ENCODE assay signal across 11 mouse cellular contexts in the genomic region with DNA sequence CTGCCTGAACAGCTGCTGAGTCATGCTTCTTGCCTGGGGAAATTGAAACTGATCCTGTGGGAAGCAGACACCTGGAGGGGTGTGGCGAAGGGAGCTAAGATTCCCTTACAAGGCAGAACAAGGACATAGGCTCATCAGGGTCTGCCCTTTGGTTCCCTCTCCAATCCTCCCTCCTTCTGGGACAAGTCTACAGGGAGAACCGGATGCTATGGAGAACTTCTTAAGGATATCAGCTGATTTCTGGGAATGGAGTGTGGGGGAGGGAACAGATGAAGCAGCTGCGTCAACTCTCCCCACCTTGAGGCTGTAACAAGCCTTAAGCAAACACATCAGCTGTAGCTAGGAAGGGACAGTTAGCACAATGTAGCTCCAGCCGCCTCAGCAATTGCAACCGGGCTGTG. TPM values are rescaled to one million over a fixed set of nuclear protein-coding genes. Genes with fewer than 3 reads are reported as not detected.
DNase-seq lines count a peak whose midpoint lies in the region; ATAC-seq and TF ChIP-seq lines count a peak whose summit lies in the region.
"Had no signal": no experiment of that assay in that cellular context is flagged by ENCODE, and none has a peak within 500 bp of the region (broad histone marks: within the 10 kb centered on the region; RNA-seq: fewer than 3 reads in every experiment).

No protein-coding gene starts in this region.

- H3K9ac ChIP-seq in forebrain, embryonic 11.5 days (ENCODE audit: low read length), result no peak overlapping the region
- no peak overlapping the region for H3K9ac ChIP-seq in forebrain, embryonic 14.5 days (ENCODE audit: low read length)
- H3K9ac ChIP-seq in midbrain, postnatal 0 days (replicated peaks; ENCODE audit: low read length, poor library complexity, severe bottlenecking), result no peak overlapping the region
- H3K9ac ChIP-seq in intestine, embryonic 14.5 days (ENCODE audit: low read length), result no peak overlapping the region
- no peak overlapping the region for H3K9ac ChIP-seq in neural tube, embryonic 15.5 days (replicated peaks)
- H3K9ac ChIP-seq: hindbrain, embryonic 13.5 days had no signal

- no peak for ATAC-seq in forebrain, embryonic 11.5 days (replicated peaks; ENCODE audit: low FRiP score)
- ATAC-seq in forebrain, embryonic 14.5 days, result no peak
- ATAC-seq in midbrain, postnatal 0 days (ENCODE audit: low FRiP score), result no peak
- peak; percentile 63; the same call in 1 of the 2 replicates for ATAC-seq in intestine, embryonic 14.5 days (replicated peaks; ENCODE audit: low FRiP score, low TSS enrichment, low read depth)
- no peak for ATAC-seq in neural tube, embryonic 15.5 days (ENCODE audit: low FRiP score)
- no peak for ATAC-seq in erythroblast, adult 5-6 weeks (replicated peaks; ENCODE audit: low FRiP score, poor library complexity, severe bottlenecking)

- 76% methylated on average over 5 of the region's 5 CpGs for WGBS in forebrain, embryonic 11.5 days
- 82% methylated on average over 5 of the region's 5 CpGs for WGBS in forebrain, embryonic 14.5 days
- WGBS in midbrain, embryonic 10.5 days, result 77% methylated on average over 5 of the region's 5 CpGs
- 75% methylated on average over 5 of the region's 5 CpGs for WGBS in midbrain, postnatal 0 days
- WGBS in intestine, embryonic 14.5 days, result 45% methylated on average over 5 of the region's 5 CpGs
- 74% methylated on average over 5 of the region's 5 CpGs for whole genome bisulfite sequencing in neural tube, embryonic 15.5 days

- H3K27ac ChIP-seq in forebrain, embryonic 11.5 days (ENCODE audit: low read depth, low read length), result no peak overlapping the region
- H3K27ac ChIP-seq in forebrain, embryonic 14.5 days (ENCODE audit: low read depth, low read length), result no peak overlapping the region
- H3K27ac ChIP-seq in midbrain, embryonic 10.5 days (replicated peaks), result peak overlapping the region; percentile 55
- no peak overlapping the region for H3K27ac ChIP-seq in midbrain, postnatal 0 days (ENCODE audit: low read depth, low read length)
- H3K27ac ChIP-seq in intestine, embryonic 14.5 days (ENCODE audit: low read depth), result peak overlapping the region; percentile 55
- H3K27ac ChIP-seq in neural tube, embryonic 15.5 days (replicated peaks), result peak overlapping the region; percentile 45; the same call in 1 of the 2 replicates
- H3K27ac ChIP-seq: hindbrain, embryonic 13.5 days; macrophage had no signal

- no peak overlapping the region for H3K4me2 ChIP-seq in forebrain, embryonic 11.5 days (ENCODE audit: low read depth, low read length, severe bottlenecking)
- no peak overlapping the region for H3K4me2 ChIP-seq in forebrain, embryonic 14.5 days (ENCODE audit: low read length)
- no peak overlapping the region for H3K4me2 ChIP-seq in midbrain, postnatal 0 days (ENCODE audit: low read depth, low read length, poor library complexity, severe bottlenecking)
- H3K4me2 ChIP-seq in intestine, embryonic 14.5 days (ENCODE audit: low read length), result no peak overlapping the region
- H3K4me2 ChIP-seq in neural tube, embryonic 15.5 days, result no peak overlapping the region
- H3K4me2 ChIP-seq: hindbrain, embryonic 13.5 days had no signal

- no peak for TF ChIP-seq CTCF in midbrain, postnatal 0 days (IDR thresholded peaks at IDR 0.05)

- no peaks in the 10 kb centered on the region for H3K9me3 ChIP-seq in forebrain, embryonic 11.5 days (ENCODE audit: control insufficient read depth, low read length)
- H3K9me3 ChIP-seq in forebrain, embryonic 14.5 days (replicated peaks; ENCODE audit: control insufficient read depth, low read length), result no peaks in the 10 kb centered on the region
- H3K9me3 ChIP-seq in midbrain, embryonic 10.5 days (replicated peaks), result peaks cover 2% of the 10 kb centered on the region; the same call in 1 of the 2 replicates
- H3K9me3 ChIP-seq in midbrain, postnatal 0 days (ENCODE audit: low read length), result no peaks in the 10 kb centered on the region
- no peaks in the 10 kb centered on the region for H3K9me3 ChIP-seq in intestine, embryonic 14.5 days (ENCODE audit: control insufficient read depth, low read length)
- H3K9me3 ChIP-seq in neural tube, embryonic 15.5 days (replicated peaks), result no peaks in the 10 kb centered on the region; the same call in 1 of the 2 replicates

- no peaks in the 10 kb centered on the region for H3K4me1 ChIP-seq in forebrain, embryonic 11.5 days (replicated peaks; ENCODE audit: control insufficient read depth, insufficient read depth, low read length)
- no peaks in the 10 kb centered on the region for H3K4me1 ChIP-seq in forebrain, embryonic 14.5 days (ENCODE audit: control insufficient read depth, insufficient read depth, low read length)
- H3K4me1 ChIP-seq in midbrain, embryonic 10.5 days, result peaks cover 9% of the 10 kb centered on the region
- H3K4me1 ChIP-seq in midbrain, postnatal 0 days (ENCODE audit: insufficient read depth, low read length), result no peaks in the 10 kb centered on the region
- peaks cover 13% of the 10 kb centered on the region for H3K4me1 ChIP-seq in intestine, embryonic 14.5 days (replicated peaks; ENCODE audit: control insufficient read depth, insufficient read depth, low read length)
- H3K4me1 ChIP-seq in neural tube, embryonic 15.5 days, result no peaks in the 10 kb centered on the region

- no peaks in the 10 kb centered on the region for H3K36me3 ChIP-seq in forebrain, embryonic 11.5 days (ENCODE audit: control insufficient read depth, insufficient read depth, low read length)
- H3K36me3 ChIP-seq in forebrain, embryonic 14.5 days (ENCODE audit: control insufficient read depth, insufficient read depth, low read length), result no peaks in the 10 kb centered on the region
- H3K36me3 ChIP-seq in midbrain, embryonic 10.5 days, result no peaks in the 10 kb centered on the region
- no peaks in the 10 kb centered on the region for H3K36me3 ChIP-seq in midbrain, postnatal 0 days (ENCODE audit: insufficient read depth, low read length)
- H3K36me3 ChIP-seq in intestine, embryonic 14.5 days (ENCODE audit: control insufficient read depth, insufficient read depth, low read length), result no peaks in the 10 kb centered on the region
- H3K36me3 ChIP-seq in neural tube, embryonic 15.5 days, result no peaks in the 10 kb centered on the region
- H3K36me3 ChIP-seq: hindbrain, embryonic 13.5 days had no signal

- no peaks in the 10 kb centered on the region for H3K27me3 ChIP-seq in forebrain, embryonic 11.5 days (ENCODE audit: control insufficient read depth, insufficient read depth, low read length)
- H3K27me3 ChIP-seq in forebrain, embryonic 14.5 days (replicated peaks; ENCODE audit: control insufficient read depth, insufficient read depth, low read length), result no peaks in the 10 kb centered on the region
- no peaks in the 10 kb centered on the region for H3K27me3 ChIP-seq in midbrain, embryonic 10.5 days (ENCODE audit: low read depth, poor library complexity, severe bottlenecking)
- H3K27me3 ChIP-seq in midbrain, postnatal 0 days (ENCODE audit: insufficient read depth, low read length), result no peaks in the 10 kb centered on the region
- no peaks in the 10 kb centered on the region for H3K27me3 ChIP-seq in intestine, embryonic 14.5 days (replicated peaks; ENCODE audit: control insufficient read depth, insufficient read depth, low read length)
- H3K27me3 ChIP-seq in neural tube, embryonic 15.5 days (replicated peaks), result no peaks in the 10 kb centered on the region
- H3K27me3 ChIP-seq: hindbrain, embryonic 13.5 days had no signal

- no peak overlapping the region for H3K4me3 ChIP-seq in forebrain, embryonic 11.5 days (ENCODE audit: low read depth, low read length)
- H3K4me3 ChIP-seq in forebrain, embryonic 14.5 days (ENCODE audit: low read depth, low read length), result no peak overlapping the region
- no peak overlapping the region for H3K4me3 ChIP-seq in midbrain, embryonic 10.5 days
- H3K4me3 ChIP-seq in midbrain, postnatal 0 days (ENCODE audit: low read depth, low read length), result no peak overlapping the region
- H3K4me3 ChIP-seq in intestine, embryonic 14.5 days (ENCODE audit: low read depth, low read length), result no peak overlapping the region
- H3K4me3 ChIP-seq in neural tube, embryonic 15.5 days (replicated peaks), result no peak overlapping the region
- H3K4me3 ChIP-seq: hindbrain, embryonic 13.5 days had no signal

- DNase-seq in forebrain, embryonic 11.5 days (ENCODE audit: low spot score), result peak; percentile 43
- DNase-seq in forebrain, embryonic 14.5 days (ENCODE audit: low spot score), result no peak
- DNase-seq in midbrain, embryonic 10.5 days (ENCODE audit: low spot score), result no peak
- no peak for DNase-seq in midbrain, postnatal 0 days (ENCODE audit: low spot score)
- peak; percentile 69 for DNase-seq in intestine, embryonic 14.5 days (ENCODE audit: low spot score)
- DNase-seq in adrenal gland, postnatal 14 days, result no peak
- DNase-seq: right cerebral cortex, adult 18-20 months had no signal

RNA-seq across cellular contexts. Expression of a gene that starts 17.8 kb away (rescaled TPM):
- 3.7 and 4.0 TPM in 2 replicates for polyA plus RNA-seq in forebrain, embryonic 11.5 days (2014; fragmentation: Nextera tagmentation; extraction: Ambion mirVana)
- 8.6 and 8.7 TPM in 2 replicates for polyA plus RNA-seq in forebrain, embryonic 14.5 days (2014; fragmentation: Nextera tagmentation; extraction: Ambion mirVana)
- 2.6 and 4.9 TPM in 2 replicates for polyA plus RNA-seq in midbrain, embryonic 10.5 days (2016; fragmentation: Nextera tagmentation; extraction: Ambion mirVana)
- total RNA-seq in midbrain, postnatal 0 days (2014; rRNA removed), result 15.7 and 16.0 TPM in 2 replicates
- polyA plus RNA-seq in midbrain, postnatal 0 days (2015; fragmentation: Nextera tagmentation; extraction: Ambion mirVana), result 16.5 and 19.9 TPM in 2 replicates
- polyA plus RNA-seq in intestine, embryonic 14.5 days (2014; fragmentation: Nextera tagmentation; extraction: Ambion mirVana), result 47.7 and 52.9 TPM in 2 replicates
- 18.3 and 67.6 TPM in 2 replicates for polyA plus RNA-seq in neural tube, embryonic 15.5 days (2015; fragmentation: Nextera tagmentation; extraction: Ambion mirVana)
- total RNA-seq in adrenal gland, postnatal 14 days (2021), result 39.8 and 79.2 TPM in 2 replicates
- 155 and 163 TPM in 2 replicates for total RNA-seq in erythroblast, adult 5-6 weeks (2015; ENCODE audit: low replicate concordance)
- 39.4 and 48.7 TPM in 2 replicates for total RNA-seq in erythroblast, adult 5-6 weeks (2017; ENCODE audit: low replicate concordance)

Comparison
In these comparisons a context has a peak if more than half of its experiments do, and no peak if none do; other contexts are left out.
1. DNase-seq: peak in forebrain, embryonic 11.5 days (single experiment) and intestine, embryonic 14.5 days (single experiment); none in forebrain, embryonic 14.5 days (single experiment), midbrain, embryonic 10.5 days (single experiment), midbrain, postnatal 0 days (single experiment) and adrenal gland, postnatal 14 days (single experiment).
2. H3K27ac ChIP-seq: peak in midbrain, embryonic 10.5 days (single experiment), intestine, embryonic 14.5 days (single experiment) and neural tube, embryonic 15.5 days (single experiment); none in forebrain, embryonic 11.5 days (single experiment), forebrain, embryonic 14.5 days (single experiment) and midbrain, postnatal 0 days (single experiment).